Mouse (Mus musculus) heart, postnatal 0 days (tissue): ENCODE results near the gene Atp2b1.

Experiments
- CTCF ChIP-seq: IDR thresholded peaks from 2 replicates; pipeline ENCODE4 v1.5.1; 2016; ENCODE audit warnings: antibody characterized with exemption, control low read depth, low read depth
- EP300 ChIP-seq: IDR thresholded peaks from 2 replicates; pipeline ENCODE4 v1.6.1; 2016; ENCODE audit warnings: antibody characterized with exemption, low read depth

DNA sequence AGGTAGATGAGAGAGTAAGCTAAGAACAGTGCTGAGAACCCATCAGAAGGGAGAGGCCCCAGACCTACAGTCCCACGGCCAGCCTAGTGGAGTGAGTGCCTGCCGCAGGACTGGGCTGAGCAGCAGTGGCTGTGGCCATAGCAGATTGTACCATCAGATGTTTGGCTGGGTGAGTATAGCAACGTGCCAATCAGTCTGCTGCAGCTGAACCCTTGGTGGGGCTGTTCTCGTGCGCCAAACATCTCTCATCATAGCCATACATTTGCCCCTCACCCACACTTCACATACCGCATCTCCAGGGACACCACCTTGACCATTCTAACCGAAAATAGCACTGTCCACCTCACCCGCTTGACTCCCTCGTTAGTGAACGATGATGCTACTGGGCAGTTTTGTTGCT lies 147.2 kb downstream of the Atp2b1 start:
- TF ChIP-seq CTCF = no peak
- no peak for TF ChIP-seq EP300
